Mouse (Mus musculus): Measurements from ENCODE around the gene Tssk3.
A peak's percentile ranks its signal among the peaks of the same experiment; 100 is the strongest.
"Not testable (repeated sequence)": the region's sequence is repeated elsewhere in the genome, so short reads cannot be mapped to it uniquely, and the experiment has no call there.

The Tssk3 gene

GRCm38 (mm10) chr4:129500607-129501566 is 10.1 kb upstream of the Tssk3 start:
- peak; percentile 26 to 38 for DNase-seq

DNA sequence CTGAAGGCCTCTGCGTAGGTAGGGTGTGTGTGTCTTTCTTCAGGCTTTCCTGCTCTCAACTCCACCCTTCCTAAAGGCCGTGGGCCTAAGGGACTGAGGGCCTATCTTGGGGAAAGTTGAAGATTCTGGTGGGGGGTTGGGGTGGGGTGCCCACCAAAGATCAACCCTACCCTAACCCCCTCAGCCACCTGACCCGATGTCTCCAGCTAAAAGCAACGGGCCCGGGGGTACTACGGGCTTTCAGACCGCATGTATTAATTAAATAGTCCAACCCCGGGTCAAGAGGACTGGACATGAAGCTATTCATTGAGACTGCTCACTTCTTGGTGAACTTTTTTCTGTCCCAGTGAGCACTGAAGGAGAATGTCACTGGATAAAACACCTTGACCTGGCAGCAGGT is 9.2 kb upstream of the Tssk3 start:
- DNase-seq: no peak

- no peak for DNase-seq
Measured at GRCm38 (mm10) chr4:129498941-129499340, 8.1 kb upstream of the Tssk3 start.

GRCm38 (mm10) chr4:129496631-129497030 is 5.8 kb upstream of the Tssk3 start:
- DNase-seq: no peak

GRCm38 (mm10) chr4:129495672-129496562 is 5.1 kb upstream of the Tssk3 start:
- no peak for DNase-seq

GRCm38 (mm10) chr4:129494681-129495080 is 3.9 kb upstream of the Tssk3 start:
- DNase-seq: no peak

DNA sequence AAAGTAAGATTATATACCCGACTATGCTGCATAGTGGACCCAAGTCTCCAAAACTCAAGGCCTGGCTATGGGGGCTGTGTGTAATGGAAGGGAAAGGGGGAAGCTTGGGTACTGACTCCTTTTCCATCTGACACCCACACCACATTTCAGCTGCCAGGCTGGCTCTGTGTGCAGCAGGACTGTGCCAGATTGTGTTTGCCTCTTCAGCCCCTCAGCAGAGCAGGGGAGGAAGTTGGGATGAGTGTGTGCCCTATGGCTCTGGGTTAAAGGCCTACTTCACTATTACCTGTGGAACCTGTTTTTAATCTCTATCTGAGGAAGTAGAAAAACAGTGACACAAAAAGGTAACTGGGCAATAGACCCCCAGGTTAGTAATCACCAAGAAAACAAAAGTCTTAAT is 9.7 kb downstream of the Tssk3 start:
- no peak for DNase-seq

- no peak for DNase-seq
Measured at GRCm38 (mm10) chr4:129479863-129480262, 11.0 kb downstream of the Tssk3 start.

- DNase-seq: no peak
Measured at GRCm38 (mm10) chr4:129476047-129476446, 14.8 kb downstream of the Tssk3 start.

- peak in 1 of 2 experiments; percentile 14 for DNase-seq
Measured at GRCm38 (mm10) chr4:129464286-129464815, 26.5 kb downstream of the Tssk3 start.

- DNase-seq: no peak
Measured at GRCm38 (mm10) chr4:129463097-129464059, 27.4 kb downstream of the Tssk3 start.

DNA sequence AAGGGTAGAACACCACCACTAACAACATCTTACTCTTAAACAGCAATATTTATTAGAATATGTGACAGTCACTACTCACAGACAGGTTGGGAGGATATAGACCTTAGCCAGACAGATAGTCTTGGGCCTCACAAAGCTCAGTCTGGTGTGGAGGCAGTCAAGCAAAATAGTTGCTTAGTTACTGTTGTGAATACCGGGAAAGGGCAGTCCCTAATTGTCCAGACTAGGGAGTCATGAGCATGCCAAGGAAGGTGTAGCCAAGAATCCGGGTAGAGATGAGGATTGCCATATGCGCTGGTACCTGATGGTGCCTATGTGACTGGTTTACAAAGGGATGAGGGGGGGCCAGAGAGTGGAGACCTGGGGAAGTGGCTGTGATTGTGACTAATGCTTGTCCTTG is 28.7 kb downstream of the Tssk3 start:
- DNase-seq: peak in 1 of 2 experiments; percentile 14

GRCm38 (mm10) chr4:129461183-129461960 is 29.4 kb downstream of the Tssk3 start, which contains the start of gene Bsdc1:
Bsdc1 (plus strand) TSS chr4:129461581.
- peak; percentile 100 for DNase-seq

- no peak for DNase-seq
Measured at GRCm38 (mm10) chr4:129460827-129461182, 30.0 kb downstream of the Tssk3 start.

- DNase-seq: no peak
Measured at GRCm38 (mm10) chr4:129459726-129460125, 31.1 kb downstream of the Tssk3 start.

GRCm38 (mm10) chr4:129457311-129457710 is 33.5 kb downstream of the Tssk3 start:
- not testable (repeated sequence) for DNase-seq

GRCm38 (mm10) chr4:129456126-129456525 is 34.7 kb downstream of the Tssk3 start:
- DNase-seq: no peak

GRCm38 (mm10) chr4:129455265-129455664 is 35.6 kb downstream of the Tssk3 start:
- DNase-seq: peak; percentile 51 to 79

- no peak for DNase-seq
Measured at GRCm38 (mm10) chr4:129451471-129452169, 39.2 kb downstream of the Tssk3 start.

DNA sequence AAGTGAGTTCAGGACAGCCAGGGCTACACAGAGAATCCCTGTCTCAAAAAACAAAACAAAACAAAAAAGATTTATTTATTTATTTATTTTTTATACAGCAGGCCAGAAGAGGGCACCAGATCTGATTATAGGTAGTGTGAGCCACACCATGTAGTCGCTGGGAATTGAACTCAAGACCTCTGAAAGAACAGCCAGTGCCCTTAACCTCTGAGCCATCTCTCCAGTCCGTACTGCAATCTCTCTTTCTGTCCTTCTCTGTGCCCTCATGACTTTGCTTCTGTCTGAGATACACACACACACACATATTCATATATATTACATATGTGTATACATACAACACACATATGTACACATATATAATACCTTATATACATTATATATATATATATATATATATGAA is 40.0 kb downstream of the Tssk3 start:
- DNase-seq: no peak

Data from cerebellum, postnatal 36 days (tissue).